Mouse (Mus musculus) kidney, adult 8-10 months (tissue): ENCODE measurements around the gene Azgp1.
"Not testable (repeated sequence)": the region's sequence is repeated elsewhere in the genome, so short reads cannot be mapped to it uniquely, and the experiment has no call there.

Experiments used
- DNase-seq, 2 experiments: peaks; one replicate each; pipeline ENCODE4 v3.0.0; 2022

The Azgp1 gene

DNA sequence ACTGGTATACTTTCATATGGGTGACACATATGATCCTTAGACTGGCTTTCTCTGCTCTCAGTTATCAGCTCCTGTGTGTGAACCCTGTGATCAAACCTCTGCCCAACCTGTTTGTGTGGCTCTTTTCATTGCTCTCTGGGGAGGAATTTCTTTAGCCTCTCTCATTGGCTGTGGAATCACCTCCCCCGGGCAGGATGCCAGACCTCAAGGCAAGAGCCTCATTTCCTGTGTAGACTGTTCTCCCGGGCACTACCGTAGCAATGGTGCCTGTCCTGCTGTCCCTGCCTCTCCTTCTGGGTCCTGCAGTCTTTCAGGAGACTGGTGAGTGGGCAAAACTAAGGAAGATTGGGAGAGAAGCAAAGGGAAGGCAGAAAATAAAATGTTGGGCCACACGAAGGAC lies at the start of gene Azgp1:
Gene Azgp1, plus strand, starts transcription at position 221 of the 400 bp plus-strand sequence.
- DNase-seq: peak; percentile 52 to 82

DNA sequence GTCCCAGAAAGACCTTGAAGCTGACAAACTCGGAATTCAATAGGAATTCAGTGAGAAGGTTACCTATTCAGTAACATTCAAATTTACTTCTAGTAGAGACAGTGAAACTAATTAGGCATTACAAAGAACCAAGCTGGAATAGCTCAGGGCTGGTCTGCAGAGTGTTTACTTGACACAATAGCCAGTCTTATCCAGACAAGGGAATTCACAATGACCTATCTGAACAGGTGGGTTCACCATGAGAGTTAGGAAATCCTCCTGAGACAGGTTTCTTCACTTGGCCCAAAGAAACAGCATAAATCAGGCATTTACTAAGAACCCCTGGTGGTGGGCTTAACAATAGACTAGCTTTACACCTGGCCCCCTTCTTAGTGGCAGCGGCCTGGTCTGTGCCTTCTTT lies 47.4 kb upstream of the Azgp1 start:
- not testable (repeated sequence) for DNase-seq

DNA sequence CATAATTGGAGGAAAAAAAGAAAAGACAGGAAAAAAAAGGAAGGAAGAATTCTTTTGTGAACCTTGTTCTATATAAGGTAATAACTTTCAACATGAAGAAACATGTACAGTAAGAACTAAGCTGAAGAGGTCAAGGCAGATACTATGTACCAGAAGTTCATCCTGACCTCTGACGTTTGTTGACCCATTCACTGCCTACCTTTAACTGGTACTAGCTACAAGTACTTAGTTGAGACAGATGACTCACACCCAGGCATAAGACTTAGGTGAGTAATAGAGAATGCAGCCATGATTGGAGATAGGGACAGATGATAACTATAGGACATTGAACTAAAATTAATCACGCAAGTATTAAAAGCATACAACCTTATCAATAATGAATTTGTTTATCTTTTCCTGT lies 44.8 kb upstream of the Azgp1 start:
- no peak for DNase-seq

DNA sequence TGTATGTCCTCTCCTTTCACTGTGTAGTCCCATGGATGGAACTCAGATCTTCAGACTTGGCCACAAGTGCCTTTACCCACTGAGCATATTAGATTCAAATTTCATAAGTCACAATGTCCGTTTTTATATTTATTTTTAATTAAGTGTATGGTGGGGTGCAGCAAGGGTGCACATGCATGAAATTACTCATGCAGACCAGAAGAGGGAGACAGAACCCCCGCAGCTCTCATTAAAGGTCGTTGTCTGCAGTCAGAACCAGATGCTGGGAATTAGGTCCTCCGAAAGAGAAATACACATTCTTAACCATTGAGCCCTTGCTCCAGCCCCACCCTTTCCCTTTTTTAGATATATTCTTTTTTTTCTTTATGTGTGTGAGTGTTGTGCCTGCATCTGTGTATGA lies 44.1 kb upstream of the Azgp1 start:
- no peak for DNase-seq

DNA sequence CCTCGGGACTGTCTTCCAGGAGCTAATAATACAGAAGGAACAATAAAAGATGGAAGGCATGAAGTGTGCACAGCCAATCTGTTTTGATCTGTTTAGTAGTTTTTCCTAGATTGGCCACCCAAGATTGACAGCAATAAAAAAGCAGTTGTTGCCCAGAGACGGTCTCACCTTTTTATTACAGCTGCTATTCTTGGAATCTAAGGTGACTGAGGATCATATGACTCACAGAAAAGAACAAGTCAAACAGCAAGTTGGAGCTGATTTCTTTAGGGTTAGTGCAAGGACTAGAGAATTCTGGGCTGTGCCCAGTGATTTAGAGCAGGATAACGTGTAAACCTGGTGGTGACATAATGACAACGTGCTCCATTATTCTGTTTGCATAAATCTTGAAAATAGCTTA lies 40.4 kb upstream of the Azgp1 start:
- DNase-seq: no peak

- DNase-seq: no peak
Observed at GRCm38 (mm10) chr5:137943133-137943532, 38.2 kb upstream of the Azgp1 start.

DNA sequence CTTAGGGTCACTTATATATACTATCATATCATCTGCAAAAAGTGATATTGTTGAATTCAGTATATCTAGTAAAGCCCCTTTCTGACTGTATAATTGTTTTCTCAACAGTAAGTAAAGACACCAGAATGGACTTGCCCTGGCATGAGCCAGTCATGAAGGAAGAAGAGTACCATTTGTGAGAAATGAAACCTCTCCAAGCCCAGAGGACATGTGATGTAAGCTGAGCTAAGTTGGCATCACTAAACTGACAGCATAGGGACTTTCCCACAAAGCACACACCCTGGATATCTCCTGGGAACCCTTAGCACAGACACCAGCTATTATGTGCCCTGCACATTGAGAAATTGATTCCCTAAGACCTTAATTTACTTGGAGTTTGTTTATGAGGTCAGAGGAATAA lies 34.0 kb upstream of the Azgp1 start:
- DNase-seq: no peak

DNA sequence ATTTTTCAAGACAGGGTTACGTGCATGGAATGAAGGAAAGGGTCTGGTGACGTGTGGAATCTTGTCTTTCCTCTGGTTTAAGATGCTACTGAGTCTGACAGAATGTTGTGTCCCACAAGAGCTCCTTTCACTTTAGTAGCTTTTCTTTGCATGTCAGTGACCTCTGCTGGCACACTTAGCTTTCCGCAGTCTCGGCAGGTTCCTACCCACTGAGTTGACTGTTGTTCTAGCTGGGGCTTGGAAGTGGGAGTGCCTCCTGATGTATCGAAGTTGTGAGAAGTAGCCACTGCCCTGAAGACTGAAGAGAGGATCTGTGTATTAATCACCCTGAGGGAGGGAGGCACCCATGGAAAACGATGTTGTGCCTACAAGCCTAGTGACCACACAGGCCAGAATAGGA lies 30.1 kb upstream of the Azgp1 start:
- DNase-seq: peak; percentile 38 to 61

GRCm38 (mm10) chr5:137956404-137956803 lies 24.9 kb upstream of the Azgp1 start:
- no peak for DNase-seq

DNA sequence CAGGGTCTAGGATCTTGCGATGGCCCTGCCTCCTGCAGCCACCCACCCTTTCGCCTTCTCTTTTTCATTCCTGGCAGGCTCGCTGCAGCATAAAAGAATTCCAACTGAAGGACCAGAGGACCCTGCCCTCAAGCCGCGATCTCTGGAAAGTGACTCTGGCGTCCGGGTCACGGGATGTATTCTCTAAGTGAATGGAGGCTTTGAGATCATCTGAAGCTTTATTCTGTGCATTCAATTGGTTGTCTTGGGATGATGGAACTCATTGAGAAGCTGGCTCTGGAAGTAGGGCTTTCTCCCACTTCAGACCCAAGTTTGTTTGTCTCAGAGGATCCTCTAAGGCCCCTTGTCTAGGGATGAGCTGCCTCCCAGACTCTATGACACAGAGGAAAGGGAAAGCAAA lies 18.4 kb upstream of the Azgp1 start, which contains the start of gene Gjc3:
Gene Gjc3, minus strand, starts transcription at position 154 of the 400 bp plus-strand sequence.
- DNase-seq: no peak

- DNase-seq: no peak
Observed at GRCm38 (mm10) chr5:137966492-137966891, 14.8 kb upstream of the Azgp1 start.

DNA sequence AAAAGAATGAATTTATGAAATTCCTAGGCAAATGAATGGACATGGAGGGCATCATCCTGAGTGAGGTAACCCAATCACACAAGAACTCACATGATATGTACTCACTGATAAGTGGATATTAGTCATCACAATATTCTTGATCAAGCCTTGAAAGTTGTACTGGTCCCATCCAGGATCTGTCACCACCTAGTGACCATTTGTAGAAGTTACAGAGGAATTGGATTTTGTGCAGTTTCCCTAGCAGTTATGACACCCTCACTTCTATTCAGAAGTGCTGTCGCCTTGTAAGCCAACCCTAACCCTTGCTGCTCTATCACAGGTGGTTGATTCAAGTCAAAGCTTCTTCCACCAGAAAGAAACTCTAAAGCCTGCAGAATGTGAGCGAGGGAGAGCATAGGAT lies 8.2 kb upstream of the Azgp1 start:
- DNase-seq: no peak

GRCm38 (mm10) chr5:137973738-137974137 lies 7.6 kb upstream of the Azgp1 start:
- DNase-seq: no peak

DNA sequence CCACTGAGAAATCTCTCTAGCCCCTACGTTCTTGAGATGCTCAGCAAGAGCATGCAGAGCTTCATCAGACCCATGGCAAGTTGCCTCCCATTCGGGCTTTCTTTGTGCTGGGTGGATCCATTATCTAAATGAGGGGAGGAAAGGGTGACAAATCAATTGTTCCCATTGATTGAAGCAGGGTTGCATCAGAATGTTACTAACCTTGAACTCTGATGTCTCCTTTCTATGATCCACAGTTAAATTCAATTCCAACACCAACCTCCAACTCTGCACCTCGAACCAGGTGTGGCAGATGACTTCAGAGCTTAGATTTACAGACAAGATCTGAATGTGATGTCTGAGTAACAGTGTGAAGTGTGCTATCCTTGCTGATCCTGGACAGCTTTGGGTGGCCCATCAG lies 6.6 kb upstream of the Azgp1 start:
- DNase-seq: no peak

GRCm38 (mm10) chr5:137975434-137975833 lies 5.9 kb upstream of the Azgp1 start:
- no peak for DNase-seq

- peak; percentile 8 to 14 for DNase-seq
Observed at GRCm38 (mm10) chr5:137977291-137977690, 4.0 kb upstream of the Azgp1 start.

GRCm38 (mm10) chr5:137979081-137979480 lies 2.2 kb upstream of the Azgp1 start:
- DNase-seq: no peak

GRCm38 (mm10) chr5:137986351-137986750 lies 5.0 kb downstream of the Azgp1 start:
- no peak for DNase-seq

- DNase-seq: peak; percentile 9 to 39
Observed at GRCm38 (mm10) chr5:138009437-138009836, 28.1 kb downstream of the Azgp1 start.

- DNase-seq: no peak
Observed at GRCm38 (mm10) chr5:138012382-138012781, 31.1 kb downstream of the Azgp1 start.

DNA sequence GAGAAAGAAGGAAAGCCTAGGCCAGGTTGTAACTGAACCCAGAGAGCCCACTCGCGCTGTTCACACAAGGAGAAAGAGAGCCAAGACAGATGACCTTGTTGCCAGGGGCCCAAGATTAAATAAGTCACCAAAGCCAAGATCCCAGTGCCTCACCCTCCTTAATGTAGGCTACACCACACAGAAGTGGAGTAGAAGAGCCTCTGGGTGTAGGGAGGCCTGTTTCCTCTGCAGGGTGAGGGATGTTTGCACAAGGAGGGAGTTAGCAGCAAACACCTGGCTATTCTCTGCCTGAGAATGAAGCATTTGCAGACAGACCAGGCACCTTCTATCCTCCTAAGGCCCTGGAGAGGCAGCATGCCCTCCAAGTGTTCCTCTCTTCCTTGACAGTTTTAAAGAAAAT lies 35.2 kb downstream of the Azgp1 start:
- DNase-seq: no peak

- DNase-seq: no peak
Observed at GRCm38 (mm10) chr5:138016997-138017396, 35.7 kb downstream of the Azgp1 start.

DNA sequence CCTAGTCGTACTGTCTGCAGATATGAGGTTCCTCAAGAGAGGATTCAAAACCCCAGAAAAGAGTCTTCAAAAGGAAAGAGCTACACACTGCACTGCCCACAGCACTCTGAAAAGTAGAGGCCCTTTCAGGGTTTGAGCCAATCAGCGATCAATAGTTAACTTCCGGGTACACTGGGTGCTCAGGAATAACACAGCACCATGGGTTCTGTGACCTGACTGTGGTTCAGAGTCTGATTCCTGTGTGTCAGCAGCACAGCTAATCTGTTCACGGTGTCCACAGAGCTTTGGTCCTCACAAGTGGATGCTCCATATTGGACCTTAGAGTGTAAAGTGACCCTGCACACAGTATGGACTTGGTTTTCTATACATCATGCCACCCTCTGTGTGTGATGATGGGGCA lies 38.3 kb downstream of the Azgp1 start:
- DNase-seq: not testable (repeated sequence)

DNA sequence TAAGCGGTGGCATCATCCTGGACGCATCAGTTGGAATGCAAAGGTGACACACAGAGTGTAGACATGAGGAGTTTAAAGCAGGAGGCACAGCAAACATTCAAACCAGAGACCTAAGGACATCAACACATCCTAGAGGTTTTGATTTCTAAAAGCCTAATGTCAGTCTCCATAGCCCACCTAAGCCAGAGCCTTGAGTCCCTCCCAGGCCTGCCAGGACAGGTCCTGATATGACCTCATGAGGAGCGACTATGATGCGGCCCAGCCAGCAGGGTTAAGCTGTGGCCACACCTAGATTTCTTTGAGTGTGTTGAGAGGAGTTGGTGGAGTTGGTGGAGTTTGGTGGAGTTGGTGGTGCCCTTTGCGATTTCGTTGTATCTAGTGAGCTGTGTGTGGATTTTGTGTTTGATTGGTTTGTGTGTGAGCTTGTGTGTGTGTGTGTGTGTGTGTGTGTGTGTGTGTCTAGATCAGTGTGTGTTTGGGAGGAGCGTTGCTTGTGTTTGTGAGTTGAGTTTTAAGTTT lies 39.7 kb downstream of the Azgp1 start, which contains the start of the genes Smok3a and Smok3b:
Gene Smok3a, plus strand, starts transcription at position 301 of the 519 bp plus-strand sequence.
Gene Smok3b, plus strand, starts transcription at position 469 of the 519 bp plus-strand sequence.
- not testable (repeated sequence) for DNase-seq
